Mouse (Mus musculus) megakaryocyte, embryonic 14.5 days (primary cell): ENCODE results near the gene Gm49325.

Experiments
- FLI1 ChIP-seq: IDR thresholded peaks from 2 replicates; pipeline ENCODE4 v1.6.1; 2012; ENCODE audit warnings: low read length, inconsistent platforms, mixed read lengths
- GATA1 ChIP-seq: IDR thresholded peaks from 3 replicates; pipeline ENCODE4 v1.6.1; 2012; ENCODE audit warnings: mixed read lengths, low read length, inconsistent platforms, borderline replicate concordance

DNA sequence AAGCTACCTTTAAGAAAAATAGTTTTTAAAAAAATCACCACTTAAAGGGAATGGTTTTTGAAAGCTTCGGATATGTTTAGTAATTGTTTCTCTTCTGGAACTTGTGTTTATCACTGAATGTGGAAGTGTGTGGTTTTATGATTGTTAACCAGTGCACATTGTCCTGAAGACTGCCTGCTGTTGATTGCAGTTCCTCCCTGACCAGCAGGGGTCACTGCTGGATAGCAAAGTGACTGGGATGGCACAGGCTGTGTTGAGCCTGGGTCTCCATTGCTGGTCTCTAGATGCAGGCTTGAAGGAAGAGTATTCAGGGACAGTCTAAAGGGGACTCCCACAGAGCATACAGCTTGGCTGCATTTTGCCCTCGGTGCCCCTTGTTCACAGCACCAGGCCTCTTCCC, 21.5 kb downstream of the Gm49325 start:
- TF ChIP-seq FLI1 (no peak), GATA1 (no peak)
